Mouse (Mus musculus): ENCODE results near the gene Plekhg1. TPM values are rescaled to one million over a fixed set of nuclear protein-coding genes. Genes with fewer than 3 reads are reported as not detected.
A peak's percentile ranks its signal among the peaks of the same experiment; 100 is the strongest.

Plekhg1 gene
- polyA plus RNA-seq, 1 experiment: 18.9 TPM

DNA sequence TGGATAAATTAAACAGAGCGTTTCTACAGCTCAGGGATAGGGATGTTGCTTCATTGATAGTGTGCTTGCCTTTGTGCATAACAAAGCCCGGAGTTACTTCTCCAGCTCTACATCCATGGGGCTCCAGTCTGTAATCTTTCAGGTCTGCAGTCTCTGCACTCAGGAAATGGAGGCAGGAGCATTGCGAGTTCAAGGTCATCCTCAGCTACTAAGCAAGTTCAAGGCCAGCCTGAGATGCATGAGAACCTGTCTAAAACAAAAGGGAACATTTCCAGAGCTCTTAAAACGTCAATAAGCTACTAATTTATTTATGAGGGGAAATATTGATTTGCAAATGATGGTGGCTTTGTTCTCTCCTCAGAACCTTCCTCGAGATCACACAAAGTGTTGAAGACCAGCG is 209.1 kb downstream of the Plekhg1 start:
- Histone ChIP-seq H3K9me3 (replicated peaks; ENCODE audit: control insufficient read depth, insufficient read depth, low read length, poor library complexity, severe bottlenecking) (no peaks in the 10 kb centered on the region), H3K36me3 (ENCODE audit: control insufficient read depth, insufficient read depth, low read length, poor library complexity, severe bottlenecking) (peaks cover 8% of the 10 kb centered on the region), H3K4me3 (ENCODE audit: low read depth, low read length) (no peak overlapping the region), H3K27ac (ENCODE audit: insufficient read depth, low read length) (no peak overlapping the region), H3K9ac (ENCODE audit: low read depth, poor library complexity, severe bottlenecking) (no peak overlapping the region), H3K4me1 (ENCODE audit: control insufficient read depth, insufficient read depth, low read length) (no peaks in the 10 kb centered on the region), H3K27me3 (ENCODE audit: control insufficient read depth, insufficient read depth, low read length, poor library complexity, severe bottlenecking) (no peaks in the 10 kb centered on the region)
- TF ChIP-seq CTCF (IDR thresholded peaks at IDR 0.05; ENCODE audit: low read depth, low read length) (no peak), POLR2A (IDR thresholded peaks at IDR 0.05; ENCODE audit: insufficient read depth, low read length) (no peak), EP300 (IDR thresholded peaks at IDR 0.05; ENCODE audit: insufficient read depth, low read depth, low read length) (no peak)

DNA sequence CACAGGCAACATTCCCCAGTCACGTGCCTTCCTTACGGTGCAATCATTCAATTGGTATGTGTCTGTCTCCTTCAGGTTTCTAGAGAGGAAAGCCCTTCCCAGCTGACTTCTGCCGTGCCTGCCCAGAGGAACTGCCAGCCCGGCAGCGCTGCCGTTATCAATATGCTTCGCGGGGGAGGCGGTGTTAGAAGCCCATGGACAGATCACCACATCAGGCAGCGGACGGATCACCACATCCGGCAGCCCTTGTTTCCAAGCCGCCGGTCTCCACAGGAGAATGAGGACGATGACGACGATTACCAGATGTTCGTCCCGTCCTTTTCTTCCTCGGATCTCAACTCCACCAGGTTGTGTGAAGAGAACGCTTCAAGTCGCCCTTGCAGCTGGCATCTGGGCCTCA is 216.3 kb downstream of the Plekhg1 start:
- H3K36me3 ChIP-seq (ENCODE audit: control insufficient read depth, insufficient read depth, low read length, poor library complexity, severe bottlenecking): no peaks in the 10 kb centered on the region
- H3K4me1 ChIP-seq (ENCODE audit: control insufficient read depth, insufficient read depth, low read length): no peaks in the 10 kb centered on the region
- no peaks in the 10 kb centered on the region for H3K9me3 ChIP-seq (replicated peaks; ENCODE audit: control insufficient read depth, insufficient read depth, low read length, poor library complexity, severe bottlenecking)
- no peak overlapping the region for H3K9ac ChIP-seq (ENCODE audit: low read depth, poor library complexity, severe bottlenecking)
- no peak overlapping the region for H3K27ac ChIP-seq (ENCODE audit: insufficient read depth, low read length)
- H3K4me3 ChIP-seq (ENCODE audit: low read depth, low read length): no peak overlapping the region
- no peaks in the 10 kb centered on the region for H3K27me3 ChIP-seq (ENCODE audit: control insufficient read depth, insufficient read depth, low read length, poor library complexity, severe bottlenecking)
- no peak for TF ChIP-seq CTCF (IDR thresholded peaks at IDR 0.05; ENCODE audit: low read depth, low read length)
- TF ChIP-seq POLR2A (IDR thresholded peaks at IDR 0.05; ENCODE audit: insufficient read depth, low read length): no peak
- TF ChIP-seq EP300 (IDR thresholded peaks at IDR 0.05; ENCODE audit: insufficient read depth, low read depth, low read length): no peak

DNA sequence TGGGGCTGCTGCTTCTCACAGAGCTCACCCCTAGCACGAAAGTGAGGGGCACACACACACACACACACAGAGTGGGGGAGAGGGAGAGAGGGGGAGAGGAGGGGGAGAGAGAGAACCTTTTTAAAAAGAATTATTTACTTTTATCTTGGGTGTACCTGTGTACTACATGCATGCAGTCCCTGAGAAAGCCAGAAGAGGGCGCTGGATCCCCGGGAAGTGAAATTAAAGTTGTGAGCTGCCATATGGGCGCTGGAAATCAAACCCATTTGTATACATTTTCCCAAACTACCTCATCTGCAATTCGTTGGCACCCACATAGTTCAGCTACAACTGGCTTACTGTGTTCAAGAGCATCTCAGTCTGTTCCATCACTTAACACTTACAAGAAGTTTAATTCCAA is 218.4 kb downstream of the Plekhg1 start:
- no peaks in the 10 kb centered on the region for H3K36me3 ChIP-seq (ENCODE audit: control insufficient read depth, insufficient read depth, low read length, poor library complexity, severe bottlenecking)
- no peak overlapping the region for H3K4me3 ChIP-seq (ENCODE audit: low read depth, low read length)
- H3K27me3 ChIP-seq (ENCODE audit: control insufficient read depth, insufficient read depth, low read length, poor library complexity, severe bottlenecking): no peaks in the 10 kb centered on the region
- H3K9ac ChIP-seq (ENCODE audit: low read depth, poor library complexity, severe bottlenecking): no peak overlapping the region
- H3K9me3 ChIP-seq (replicated peaks; ENCODE audit: control insufficient read depth, insufficient read depth, low read length, poor library complexity, severe bottlenecking): no peaks in the 10 kb centered on the region
- H3K4me1 ChIP-seq (ENCODE audit: control insufficient read depth, insufficient read depth, low read length): no peaks in the 10 kb centered on the region
- no peak for TF ChIP-seq EP300 (IDR thresholded peaks at IDR 0.05; ENCODE audit: insufficient read depth, low read depth, low read length)
- TF ChIP-seq POLR2A (IDR thresholded peaks at IDR 0.05; ENCODE audit: insufficient read depth, low read length): no peak
- peak; percentile 47 for TF ChIP-seq CTCF (IDR thresholded peaks at IDR 0.05; ENCODE audit: low read depth, low read length)
- H3K27ac ChIP-seq (ENCODE audit: insufficient read depth, low read length): no peak overlapping the region

DNA sequence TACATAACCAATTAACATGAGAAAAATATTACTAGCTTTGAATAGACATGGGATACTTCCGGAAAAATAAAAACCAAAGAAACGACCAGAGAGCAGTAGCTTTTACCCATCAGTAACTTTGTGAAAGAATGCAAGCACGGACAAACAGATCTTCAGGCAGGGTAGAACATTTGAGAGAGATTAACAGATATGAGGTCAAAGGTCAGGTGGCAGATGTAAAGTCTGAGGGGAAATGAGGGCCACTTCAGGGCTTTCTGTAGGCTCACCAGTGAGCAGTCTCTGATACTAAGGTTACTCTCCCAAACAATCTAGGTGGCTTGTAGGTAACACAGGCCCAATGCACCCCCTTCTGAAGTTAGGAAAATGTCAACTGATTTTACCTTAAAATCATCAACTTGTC is 228.9 kb downstream of the Plekhg1 start:
- Histone ChIP-seq H3K4me1 (ENCODE audit: control insufficient read depth, insufficient read depth, low read length) (peaks cover 3% of the 10 kb centered on the region), H3K36me3 (ENCODE audit: control insufficient read depth, insufficient read depth, low read length, poor library complexity, severe bottlenecking) (no peaks in the 10 kb centered on the region; the same call in 1 of the 2 replicates), H3K4me3 (ENCODE audit: low read depth, low read length) (no peak overlapping the region), H3K27me3 (ENCODE audit: control insufficient read depth, insufficient read depth, low read length, poor library complexity, severe bottlenecking) (no peaks in the 10 kb centered on the region), H3K9ac (ENCODE audit: low read depth, poor library complexity, severe bottlenecking) (no peak overlapping the region), H3K9me3 (replicated peaks; ENCODE audit: control insufficient read depth, insufficient read depth, low read length, poor library complexity, severe bottlenecking) (no peaks in the 10 kb centered on the region), H3K27ac (ENCODE audit: insufficient read depth, low read length) (no peak overlapping the region)
- TF ChIP-seq CTCF (IDR thresholded peaks at IDR 0.05; ENCODE audit: low read depth, low read length) (no peak), EP300 (IDR thresholded peaks at IDR 0.05; ENCODE audit: insufficient read depth, low read depth, low read length) (no peak), POLR2A (IDR thresholded peaks at IDR 0.05; ENCODE audit: insufficient read depth, low read length) (no peak)

DNA sequence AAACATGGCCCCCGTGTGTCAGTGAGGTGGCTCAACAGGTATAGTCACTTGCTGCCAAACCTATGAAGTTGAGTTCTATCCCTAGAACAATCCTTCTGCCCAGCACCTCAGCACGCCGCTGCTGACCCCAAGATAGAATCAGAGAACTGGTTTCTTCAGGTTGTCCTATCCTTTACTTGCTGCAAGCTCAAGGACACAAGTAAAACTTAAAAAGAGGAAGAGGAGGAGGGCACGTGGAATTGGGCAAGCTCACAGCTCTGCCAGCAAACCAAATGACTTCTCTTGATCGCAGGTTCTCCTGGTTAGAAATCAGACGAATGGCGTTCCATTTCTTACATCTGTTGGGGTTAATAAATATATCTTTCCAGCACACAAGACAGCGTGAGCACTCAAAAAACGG is 232.1 kb downstream of the Plekhg1 start:
- no peaks in the 10 kb centered on the region for H3K36me3 ChIP-seq (ENCODE audit: control insufficient read depth, insufficient read depth, low read length, poor library complexity, severe bottlenecking)
- H3K9ac ChIP-seq (ENCODE audit: low read depth, poor library complexity, severe bottlenecking): 0 out of 2 replicates have a peak overlapping the region, but pooled peaks have one; percentile 84
- H3K27me3 ChIP-seq (ENCODE audit: control insufficient read depth, insufficient read depth, low read length, poor library complexity, severe bottlenecking): no peaks in the 10 kb centered on the region
- no peak for TF ChIP-seq CTCF (IDR thresholded peaks at IDR 0.05; ENCODE audit: low read depth, low read length)
- TF ChIP-seq EP300 (IDR thresholded peaks at IDR 0.05; ENCODE audit: insufficient read depth, low read depth, low read length): no peak
- no peak for TF ChIP-seq POLR2A (IDR thresholded peaks at IDR 0.05; ENCODE audit: insufficient read depth, low read length)
- no peaks in the 10 kb centered on the region for H3K9me3 ChIP-seq (replicated peaks; ENCODE audit: control insufficient read depth, insufficient read depth, low read length, poor library complexity, severe bottlenecking)
- peaks cover 6% of the 10 kb centered on the region for H3K4me1 ChIP-seq (ENCODE audit: control insufficient read depth, insufficient read depth, low read length)
- no peak overlapping the region for H3K27ac ChIP-seq (ENCODE audit: insufficient read depth, low read length)
- H3K4me3 ChIP-seq (ENCODE audit: low read depth, low read length): 0 out of 2 replicates have a peak overlapping the region, but pooled peaks have one; percentile 15

DNA sequence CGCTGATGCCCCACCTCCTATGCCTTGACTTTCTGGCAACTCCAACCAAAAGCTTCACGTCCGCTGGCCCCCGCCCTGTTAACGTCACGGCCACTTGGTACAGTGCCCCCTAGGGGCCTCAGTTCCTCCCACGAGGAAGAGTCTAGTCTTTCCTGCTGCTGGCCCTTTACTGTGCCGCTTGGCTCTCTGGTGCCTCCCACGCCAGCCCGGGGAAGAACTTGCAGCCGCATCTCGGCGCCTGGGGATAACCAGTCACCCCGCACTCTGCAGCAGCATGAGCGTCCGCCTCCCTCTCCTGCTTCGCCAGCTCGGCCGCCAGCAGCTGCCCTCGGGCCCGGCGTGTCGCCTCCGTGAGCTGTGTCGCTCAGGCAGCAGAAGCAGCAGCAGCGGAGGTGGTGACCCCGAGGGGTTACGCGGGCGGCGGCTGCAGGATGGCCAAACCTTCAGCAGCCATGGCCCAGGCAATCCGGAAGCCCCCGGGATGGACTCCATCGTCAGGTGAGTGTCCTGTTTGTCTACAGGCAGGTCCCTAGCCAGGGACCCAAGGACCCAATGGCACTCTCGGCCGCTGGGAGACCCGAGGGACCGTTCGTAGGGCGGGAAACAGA is 232.9 kb downstream of the Plekhg1 start, which contains the start of gene Mthfd1l:
Mthfd1l (plus strand) TSS at position 138 of the 608 bp plus-strand sequence.
- Histone ChIP-seq H3K27ac (ENCODE audit: insufficient read depth, low read length) (peak within 1 kb of the TSS; percentile 55), H3K36me3 (ENCODE audit: control insufficient read depth, insufficient read depth, low read length, poor library complexity, severe bottlenecking) (no peaks in the 10 kb centered on the region), H3K4me1 (ENCODE audit: control insufficient read depth, insufficient read depth, low read length) (peaks cover 6% of the 10 kb centered on the region), H3K9me3 (replicated peaks; ENCODE audit: control insufficient read depth, insufficient read depth, low read length, poor library complexity, severe bottlenecking) (no peaks in the 10 kb centered on the region), H3K9ac (ENCODE audit: low read depth, poor library complexity, severe bottlenecking) (peak within 1 kb of the TSS; percentile 84), H3K4me3 (ENCODE audit: low read depth, low read length) (peak within 1 kb of the TSS; percentile 75), H3K27me3 (ENCODE audit: control insufficient read depth, insufficient read depth, low read length, poor library complexity, severe bottlenecking) (no peaks in the 10 kb centered on the region)
- TF ChIP-seq POLR2A (IDR thresholded peaks at IDR 0.05; ENCODE audit: insufficient read depth, low read length): no peak
- TF ChIP-seq EP300 (IDR thresholded peaks at IDR 0.05; ENCODE audit: insufficient read depth, low read depth, low read length): 0 out of 2 replicates have a peak, but pooled peaks have one; percentile 45
- TF ChIP-seq CTCF (IDR thresholded peaks at IDR 0.05; ENCODE audit: low read depth, low read length): peak; percentile 62

Data from ES-Bruce4 (cell line).